Mouse (Mus musculus): ENCODE measurements around the gene Eif4a2. TPM values are rescaled to one million over a fixed set of nuclear protein-coding genes. Genes with fewer than 3 reads are reported as not detected.
A peak's percentile ranks its signal among the peaks of the same experiment; 100 is the strongest.
"Not testable (repeated sequence)": the region's sequence is repeated elsewhere in the genome, so short reads cannot be mapped to it uniquely, and the experiment has no call there.

Gene Eif4a2
- polyA plus RNA-seq, 1 experiment = 143 TPM

GRCm38 (mm10) chr16:23088491-23088890 lies 18.8 kb upstream of the Eif4a2 start:
- TF ChIP-seq CTCF (conservative IDR thresholded peaks at IDR 0.05; ENCODE audit: insufficient read depth, insufficient read length, low read depth, low read length) = 0 out of 2 replicates have a peak, but pooled peaks have one; percentile 12
- H3K27me3 ChIP-seq (replicated peaks; ENCODE audit: control insufficient read depth, insufficient read depth, low read length); H3K4me1 ChIP-seq (ENCODE audit: control insufficient read depth, insufficient read depth, low read length); H3K4me3 ChIP-seq (ENCODE audit: insufficient read depth, low read depth, low read length); H3K36me3 ChIP-seq (ENCODE audit: control insufficient read depth, insufficient read depth, low read length); H3K27ac ChIP-seq (ENCODE audit: insufficient read depth, low read depth, low read length): not testable (repeated sequence)
- 61% methylated on average over 1 of the region's 1 CpGs for WGBS
- DNase-seq = peak; percentile 10

- H3K27ac ChIP-seq (ENCODE audit: insufficient read depth, low read depth, low read length); H3K4me3 ChIP-seq (ENCODE audit: insufficient read depth, low read depth, low read length); H3K27me3 ChIP-seq (replicated peaks; ENCODE audit: control insufficient read depth, insufficient read depth, low read length); DNase-seq; H3K36me3 ChIP-seq (ENCODE audit: control insufficient read depth, insufficient read depth, low read length); H3K4me1 ChIP-seq (ENCODE audit: control insufficient read depth, insufficient read depth, low read length): not testable (repeated sequence)
Observed at GRCm38 (mm10) chr16:23091345-23091744, 15.9 kb upstream of the Eif4a2 start.

- no peak for DNase-seq
- Histone ChIP-seq H3K27ac (ENCODE audit: insufficient read depth, low read depth, low read length) (no peak overlapping the region), H3K27me3 (replicated peaks; ENCODE audit: control insufficient read depth, insufficient read depth, low read length) (no peaks in the 10 kb centered on the region), H3K4me3 (ENCODE audit: insufficient read depth, low read depth, low read length) (no peak overlapping the region), H3K36me3 (ENCODE audit: control insufficient read depth, insufficient read depth, low read length) (no peaks in the 10 kb centered on the region), H3K4me1 (ENCODE audit: control insufficient read depth, insufficient read depth, low read length) (no peaks in the 10 kb centered on the region)
- TF ChIP-seq CTCF (conservative IDR thresholded peaks at IDR 0.05; ENCODE audit: insufficient read depth, insufficient read length, low read depth, low read length) (no peak), POLR2A (IDR thresholded peaks at IDR 0.05; ENCODE audit: low read depth, low read length) (no peak)
- 75% methylated on average over 13 of the region's 13 CpGs for WGBS
Observed at GRCm38 (mm10) chr16:23093321-23093953, 13.8 kb upstream of the Eif4a2 start.

- 88% methylated on average over 6 of the region's 6 CpGs for WGBS
- no peak for DNase-seq
- H3K27me3 ChIP-seq (replicated peaks; ENCODE audit: control insufficient read depth, insufficient read depth, low read length) = no peaks in the 10 kb centered on the region
- no peaks in the 10 kb centered on the region for H3K36me3 ChIP-seq (ENCODE audit: control insufficient read depth, insufficient read depth, low read length)
- TF ChIP-seq CTCF (conservative IDR thresholded peaks at IDR 0.05; ENCODE audit: insufficient read depth, insufficient read length, low read depth, low read length) (no peak), POLR2A (IDR thresholded peaks at IDR 0.05; ENCODE audit: low read depth, low read length) (no peak)
- H3K4me1 ChIP-seq (ENCODE audit: control insufficient read depth, insufficient read depth, low read length) = no peaks in the 10 kb centered on the region
- no peak overlapping the region for H3K4me3 ChIP-seq (ENCODE audit: insufficient read depth, low read depth, low read length)
- no peak overlapping the region for H3K27ac ChIP-seq (ENCODE audit: insufficient read depth, low read depth, low read length)
Observed at GRCm38 (mm10) chr16:23094136-23094535, 13.1 kb upstream of the Eif4a2 start.

- WGBS = 93% methylated on average over 5 of the region's 5 CpGs
- H3K36me3 ChIP-seq (ENCODE audit: control insufficient read depth, insufficient read depth, low read length); DNase-seq; H3K4me1 ChIP-seq (ENCODE audit: control insufficient read depth, insufficient read depth, low read length); H3K27me3 ChIP-seq (replicated peaks; ENCODE audit: control insufficient read depth, insufficient read depth, low read length); H3K27ac ChIP-seq (ENCODE audit: insufficient read depth, low read depth, low read length); H3K4me3 ChIP-seq (ENCODE audit: insufficient read depth, low read depth, low read length): not testable (repeated sequence)
Observed at GRCm38 (mm10) chr16:23095581-23095980, 11.7 kb upstream of the Eif4a2 start.

- H3K36me3 ChIP-seq (ENCODE audit: control insufficient read depth, insufficient read depth, low read length); DNase-seq; H3K4me3 ChIP-seq (ENCODE audit: insufficient read depth, low read depth, low read length); H3K27ac ChIP-seq (ENCODE audit: insufficient read depth, low read depth, low read length); H3K4me1 ChIP-seq (ENCODE audit: control insufficient read depth, insufficient read depth, low read length); H3K27me3 ChIP-seq (replicated peaks; ENCODE audit: control insufficient read depth, insufficient read depth, low read length): not testable (repeated sequence)
- 52% methylated on average over 1 of the region's 1 CpGs for whole genome bisulfite sequencing
Observed at GRCm38 (mm10) chr16:23096886-23097285, 10.4 kb upstream of the Eif4a2 start.

- not testable (repeated sequence) for H3K27me3 ChIP-seq (replicated peaks; ENCODE audit: control insufficient read depth, insufficient read depth, low read length); H3K36me3 ChIP-seq (ENCODE audit: control insufficient read depth, insufficient read depth, low read length); H3K4me3 ChIP-seq (ENCODE audit: insufficient read depth, low read depth, low read length); H3K4me1 ChIP-seq (ENCODE audit: control insufficient read depth, insufficient read depth, low read length); H3K27ac ChIP-seq (ENCODE audit: insufficient read depth, low read depth, low read length); DNase-seq
- 91% methylated on average over 8 of the region's 8 CpGs for WGBS
Observed at GRCm38 (mm10) chr16:23097290-23098104, 9.7 kb upstream of the Eif4a2 start.

- not testable (repeated sequence) for H3K4me1 ChIP-seq (ENCODE audit: control insufficient read depth, insufficient read depth, low read length); H3K36me3 ChIP-seq (ENCODE audit: control insufficient read depth, insufficient read depth, low read length)
- 98% methylated on average over 1 of the region's 1 CpGs for WGBS
Observed at GRCm38 (mm10) chr16:23098105-23098452, 9.2 kb upstream of the Eif4a2 start.

More at GRCm38 (mm10) chr16:23098105-23098452, 9.2 kb upstream of the Eif4a2 start:
- H3K27me3 ChIP-seq (replicated peaks; ENCODE audit: control insufficient read depth, insufficient read depth, low read length); H3K4me3 ChIP-seq (ENCODE audit: insufficient read depth, low read depth, low read length); DNase-seq; H3K27ac ChIP-seq (ENCODE audit: insufficient read depth, low read depth, low read length): not testable (repeated sequence)
